Mouse (Mus musculus) heart, postnatal 0 days (tissue): Measurements from ENCODE around the gene Copg2. TPM values are rescaled to one million over a fixed set of nuclear protein-coding genes. Genes with fewer than 3 reads are reported as not detected.

Experiments
- ATAC-seq: fragments of 200-750 bp; cut with Nextera tagmentation; 2 replicates; pipeline ENCODE4 v1.8.0; 2017; ENCODE audit warnings: low read depth, moderate number of reproducible peaks, moderate library complexity; ENCODE audit not compliant: insufficient read depth
- DNase-seq: peaks from one replicate; pipeline ENCODE4 v3.0.0-alpha.2; 2016; ENCODE audit warnings: low spot score
- H3K27ac ChIP-seq: fragments of 300-500 bp; sonication (generic); 2 replicates; pipeline ENCODE4 v1.5.1; 2014; ENCODE audit warnings: low read depth, mild to moderate bottlenecking
- H3K27me3 ChIP-seq: fragments of 300-500 bp; sonication (generic); 2 replicates; pipeline ENCODE4 v1.6.1; 2014; ENCODE audit warnings: low read length, mixed read lengths; ENCODE audit not compliant: control insufficient read depth, insufficient read depth
- H3K36me3 ChIP-seq: fragments of 300-500 bp; sonication (generic); replicated peaks from 2 replicates; pipeline ENCODE4 v1.6.1; 2014; ENCODE audit warnings: low read length, mixed read lengths; ENCODE audit not compliant: control insufficient read depth, insufficient read depth
- H3K4me1 ChIP-seq: fragments of 300-500 bp; sonication (generic); 2 replicates; pipeline ENCODE4 v1.6.1; 2014; ENCODE audit warnings: antibody characterized with exemption; ENCODE audit not compliant: control insufficient read depth, insufficient read depth
- H3K4me2 ChIP-seq: fragments of 300-500 bp; sonication (generic); 2 replicates; pipeline ENCODE4 v1.6.1; 2014; ENCODE audit warnings: low read depth, mild to moderate bottlenecking, low read length, moderate library complexity
- H3K4me3 ChIP-seq: fragments of 300-500 bp; sonication (generic); 2 replicates; pipeline ENCODE4 v1.5.1; 2014; ENCODE audit warnings: low read depth, low read length
- H3K9ac ChIP-seq: fragments of 300-500 bp; sonication (generic); replicated peaks from 2 replicates; pipeline ENCODE4 v1.6.1; 2014; ENCODE audit warnings: low read depth, low read length, mixed read lengths
- H3K9me3 ChIP-seq: fragments of 300-500 bp; sonication (generic); replicated peaks from 2 replicates; pipeline ENCODE4 v1.6.1; 2016; ENCODE audit warnings: low read length; ENCODE audit not compliant: control insufficient read depth
- CTCF ChIP-seq: IDR thresholded peaks from 2 replicates; pipeline ENCODE4 v1.5.1; 2016; ENCODE audit warnings: antibody characterized with exemption, control low read depth, low read depth
- EP300 ChIP-seq: IDR thresholded peaks from 2 replicates; pipeline ENCODE4 v1.6.1; 2016; ENCODE audit warnings: antibody characterized with exemption, low read depth
- WGBS: fragments of 180-500 bp; shearing (Covaris S2); extraction: QIAGEN DNeasy Blood & Tissue Kit; methylation state at CpG from one replicate; pipeline ENCODE4 v1.1.7; 2014; 5-methylcytosine and 5-hydroxymethylcytosine counted together
- polyA plus RNA-seq: library from polyadenylated mRNA; unstranded; fragments of >200 nt; fragmentation: Nextera tagmentation; extraction: Ambion mirVana; gene quantifications from 2 replicates; pipeline ENCODE4 v1.2.1, GENCODE M21; 2015
- total RNA-seq: library from RNA; depleted of rRNA; stranded (reverse); fragments of >200 nt; gene quantifications from 2 replicates; pipeline ENCODE4 v1.2.3, GENCODE M21; 2014; ENCODE audit warnings: low replicate concordance

Gene Copg2
- total and polyA plus RNA-seq, 2 experiments from 2014 or later = 19.9 to 48.4 TPM

GRCm38 (mm10) chr6:30749892-30750291 is 146.7 kb downstream of the Copg2 start:
- Histone ChIP-seq H3K9ac (no peak overlapping the region), H3K9me3 (no peaks in the 10 kb centered on the region), H3K4me1 (no peaks in the 10 kb centered on the region), H3K27ac (no peak overlapping the region), H3K27me3 (no peaks in the 10 kb centered on the region), H3K4me3 (no peak overlapping the region), H3K4me2 (no peak overlapping the region), H3K36me3 (peaks cover 47% of the 10 kb centered on the region)
- ATAC-seq (0 out of 2 replicates have a peak, but pooled peaks have one; percentile 12), DNase-seq (no peak)
- TF ChIP-seq CTCF (no peak), EP300 (no peak)
- WGBS = 55% methylated on average over 1 of the region's 1 CpGs

- H3K4me2 ChIP-seq = no peak overlapping the region
- H3K27me3 ChIP-seq = no peaks in the 10 kb centered on the region
- H3K4me3 ChIP-seq = no peak overlapping the region
- no peaks in the 10 kb centered on the region for H3K9me3 ChIP-seq
- DNase-seq = no peak
- no peak overlapping the region for H3K27ac ChIP-seq
- H3K36me3 ChIP-seq = peaks cover 52% of the 10 kb centered on the region
- H3K4me1 ChIP-seq = no peaks in the 10 kb centered on the region
- 26% methylated on average over 2 of the region's 2 CpGs for WGBS
- H3K9ac ChIP-seq = no peak overlapping the region
- TF ChIP-seq CTCF (no peak), EP300 (no peak)
- peak; percentile 25; the same call in 1 of the 2 replicates for ATAC-seq
Measured at GRCm38 (mm10) chr6:30749042-30749689, 147.4 kb downstream of the Copg2 start.

GRCm38 (mm10) chr6:30748358-30748910 is 148.2 kb downstream of the Copg2 start:
- H3K9ac ChIP-seq = no peak overlapping the region
- no peaks in the 10 kb centered on the region for H3K4me1 ChIP-seq
- peaks cover 59% of the 10 kb centered on the region for H3K36me3 ChIP-seq
- H3K4me2 ChIP-seq = no peak overlapping the region
- no peak overlapping the region for H3K27ac ChIP-seq
- TF ChIP-seq CTCF (no peak), EP300 (no peak)
- DNase-seq = no peak
- no peaks in the 10 kb centered on the region for H3K9me3 ChIP-seq
- H3K4me3 ChIP-seq = no peak overlapping the region
- WGBS = 63% methylated on average over 6 of the region's 6 CpGs
- ATAC-seq = no peak
- H3K27me3 ChIP-seq = no peaks in the 10 kb centered on the region

GRCm38 (mm10) chr6:30747631-30748357 is 148.8 kb downstream of the Copg2 start:
- Histone ChIP-seq H3K4me1 (no peaks in the 10 kb centered on the region), H3K4me3 (no peak overlapping the region), H3K9me3 (no peaks in the 10 kb centered on the region), H3K36me3 (peaks cover 63% of the 10 kb centered on the region), H3K4me2 (no peak overlapping the region), H3K9ac (no peak overlapping the region), H3K27ac (no peak overlapping the region), H3K27me3 (no peaks in the 10 kb centered on the region)
- ATAC-seq = no peak
- DNase-seq = no peak
- TF ChIP-seq EP300 (no peak), CTCF (no peak)
- 67% methylated on average over 7 of the region's 7 CpGs for WGBS

DNA sequence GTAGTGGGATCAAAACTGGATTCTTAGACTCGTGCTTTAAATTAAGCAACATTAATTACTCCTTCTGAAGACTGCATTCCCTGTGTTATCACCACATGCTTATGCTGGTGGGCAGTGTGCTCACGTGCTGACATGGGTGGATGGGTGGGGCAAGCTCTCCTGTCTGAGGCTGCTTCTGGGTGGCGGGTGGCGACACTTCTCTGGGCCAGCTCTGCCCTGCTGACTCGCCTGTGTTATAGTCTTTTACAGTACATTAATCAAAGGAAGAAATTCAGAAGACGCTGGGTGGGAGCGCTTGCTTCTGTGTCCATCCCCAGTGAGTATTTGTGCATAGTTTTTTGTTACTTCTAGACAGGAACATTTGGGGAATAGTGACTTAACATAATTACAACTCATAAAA is 151.0 kb downstream of the Copg2 start:
- Histone ChIP-seq H3K9ac (no peak overlapping the region), H3K4me2 (no peak overlapping the region), H3K27ac (no peak overlapping the region), H3K27me3 (no peaks in the 10 kb centered on the region), H3K36me3 (peaks cover 75% of the 10 kb centered on the region), H3K4me1 (no peaks in the 10 kb centered on the region), H3K9me3 (no peaks in the 10 kb centered on the region), H3K4me3 (no peak overlapping the region)
- no peak for TF ChIP-seq CTCF
- no peak for TF ChIP-seq EP300
- DNase-seq = no peak
- no peak for ATAC-seq
- 59% methylated on average over 7 of the region's 7 CpGs for WGBS
